Mouse (Mus musculus) thymus, adult 2 months (tissue): ENCODE results near the gene Ptcd2.

Source experiments
- CTCF ChIP-seq: fragments of 200-500 bp; IDR thresholded peaks from 2 replicates; pipeline ENCODE4 v1.5.1; 2012; ENCODE audit warnings: mild to moderate bottlenecking, control low read depth, low read length, moderate library complexity, borderline replicate concordance; ENCODE audit not compliant: control insufficient read depth, poor library complexity, insufficient read depth; ENCODE audit errors: extremely low read depth
- POLR2A ChIP-seq: fragments of 200-500 bp; IDR thresholded peaks from 2 replicates; pipeline ENCODE4 v1.6.1; 2012; ENCODE audit warnings: mild to moderate bottlenecking, low read length, control low read depth, moderate library complexity; ENCODE audit not compliant: control insufficient read depth, poor library complexity, insufficient read depth; ENCODE audit errors: extremely low read depth

DNA sequence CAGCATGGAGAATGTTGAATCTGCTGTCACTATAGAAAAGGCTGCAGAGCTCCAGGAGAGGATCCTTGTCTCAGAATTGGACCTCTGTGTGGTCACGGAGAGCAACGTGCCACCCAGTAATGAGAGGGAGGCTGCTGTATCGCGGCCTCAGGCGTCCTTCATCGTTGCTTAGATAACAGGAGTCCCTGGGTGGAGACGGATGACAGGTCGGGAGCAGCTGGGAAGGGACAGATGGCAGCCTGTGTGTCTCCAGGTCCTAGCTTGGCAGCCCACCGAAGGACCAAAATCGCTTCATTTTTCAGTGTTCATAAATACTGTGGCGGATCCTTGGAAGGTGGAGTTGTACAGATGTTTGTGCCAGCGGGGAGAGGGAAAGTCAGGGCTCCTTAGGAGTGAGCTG lies 24.6 kb upstream of the Ptcd2 start:
- TF ChIP-seq CTCF = no peak
- no peak for TF ChIP-seq POLR2A
